Mouse (Mus musculus): ENCODE measurements around the gene Lhx9.

Lhx9 gene

DNA sequence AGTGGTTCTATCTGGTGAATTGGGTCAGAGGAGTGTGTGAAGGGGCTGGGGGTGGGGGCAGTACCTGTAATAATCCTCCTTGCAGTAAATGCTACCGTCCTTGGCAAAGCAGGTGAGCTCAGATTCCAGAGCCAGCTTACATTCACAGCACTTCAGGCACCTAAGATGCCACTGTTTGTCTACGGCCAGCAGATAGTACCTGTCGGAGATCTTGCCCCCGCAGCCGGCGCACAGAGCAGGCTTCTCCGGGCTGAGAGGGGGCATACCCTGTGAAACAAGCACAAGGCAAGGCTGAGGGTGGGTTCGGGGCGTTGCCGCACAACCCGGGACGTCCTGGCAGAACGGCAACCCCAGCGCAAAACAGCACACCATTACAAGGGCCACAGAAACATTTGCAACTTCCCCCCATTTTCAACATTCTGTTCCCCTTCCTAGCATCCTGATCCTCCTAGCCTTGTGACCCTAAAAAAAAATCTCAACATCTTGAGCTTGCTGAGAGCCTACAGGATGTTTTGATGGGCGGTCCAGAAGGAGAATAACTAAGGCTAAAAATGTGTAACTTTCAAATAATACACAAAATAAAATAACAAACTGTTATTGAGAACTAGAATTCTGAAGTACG lies 8.5 kb downstream of the Lhx9 start:
- no peak for DNase-seq

- DNase-seq, result no peak
These were observed 9.1 kb downstream of the Lhx9 start for GRCm38 (mm10) chr1:138839291-138839690.

- no peak for DNase-seq
These were observed 10.3 kb downstream of the Lhx9 start for GRCm38 (mm10) chr1:138837786-138838743.

- peak; percentile 43 for DNase-seq
These were observed 12.9 kb downstream of the Lhx9 start for GRCm38 (mm10) chr1:138835355-138835900.

- no peak for DNase-seq
These were observed 17.1 kb downstream of the Lhx9 start for GRCm38 (mm10) chr1:138831309-138831708.

DNA sequence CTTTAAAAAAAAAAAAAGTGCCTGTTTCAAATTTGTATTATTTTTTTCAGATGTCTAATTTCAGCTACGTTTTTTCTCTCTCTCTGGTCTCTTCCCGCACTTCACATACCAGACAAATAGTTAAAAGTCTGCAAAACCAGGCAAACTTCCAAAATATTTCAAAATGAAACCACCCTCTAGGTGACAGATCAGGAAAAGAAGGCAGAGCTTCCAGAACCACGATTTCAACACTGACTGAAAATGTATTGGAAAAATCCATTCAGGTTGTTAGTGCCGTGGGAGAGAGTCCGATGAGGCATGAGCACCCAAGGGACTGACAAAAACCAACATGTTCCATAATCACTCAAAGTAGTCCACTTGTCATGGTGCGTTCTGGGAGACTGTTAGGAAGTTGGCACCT lies 21.5 kb downstream of the Lhx9 start:
- DNase-seq, result no peak

DNA sequence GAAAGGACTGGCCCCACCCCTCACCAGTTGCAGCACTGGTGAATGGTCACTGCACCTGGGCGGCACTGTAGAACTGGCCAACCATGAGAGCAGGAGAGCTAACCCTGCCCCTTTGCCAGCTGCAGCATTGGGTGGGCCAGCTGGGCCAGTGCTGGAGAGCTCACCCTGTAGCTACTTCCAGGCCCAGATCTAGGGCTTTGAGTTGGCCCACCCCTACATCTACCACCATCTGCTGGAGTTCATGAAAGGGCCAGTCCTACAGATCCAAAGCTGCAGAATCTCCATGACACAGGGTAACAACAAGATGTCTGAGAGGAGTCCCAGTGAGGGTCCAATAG lies 25.4 kb downstream of the Lhx9 start:
- DNase-seq, result no peak

DNA sequence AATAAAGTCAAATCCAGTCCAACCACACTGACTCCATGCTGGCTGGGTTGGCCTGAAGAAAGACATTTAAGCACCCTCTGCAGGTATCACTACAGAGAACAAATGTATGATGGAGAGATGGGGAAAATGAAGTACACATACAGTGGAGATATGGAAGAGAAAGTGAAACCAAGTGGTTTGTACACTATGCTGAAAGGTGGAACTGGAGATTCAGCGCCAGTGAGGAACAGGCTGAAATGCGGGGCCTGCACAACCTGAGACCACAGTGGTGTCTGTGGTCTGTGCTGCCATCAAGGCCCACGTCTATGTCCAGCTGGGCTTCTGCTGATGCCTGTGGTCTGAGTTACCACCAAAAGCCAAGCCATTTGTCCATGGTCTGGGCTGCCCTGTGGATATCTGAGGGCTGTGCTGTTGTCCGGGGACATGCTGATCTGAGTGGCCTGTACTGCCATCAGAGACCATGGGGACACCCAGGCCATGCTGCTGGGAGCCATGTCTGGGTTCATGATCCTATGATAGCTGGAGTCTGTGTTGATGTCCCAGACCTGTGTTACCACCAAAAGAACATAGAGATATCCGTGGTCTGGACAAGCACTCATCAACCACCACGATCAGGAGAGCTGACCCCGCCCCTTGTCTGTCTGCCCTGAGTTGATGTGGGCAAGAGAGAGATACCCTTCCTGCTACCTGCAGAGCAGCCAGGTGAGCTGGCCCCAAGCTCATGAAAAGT lies 26.0 kb downstream of the Lhx9 start:
- DNase-seq, result no peak

DNA sequence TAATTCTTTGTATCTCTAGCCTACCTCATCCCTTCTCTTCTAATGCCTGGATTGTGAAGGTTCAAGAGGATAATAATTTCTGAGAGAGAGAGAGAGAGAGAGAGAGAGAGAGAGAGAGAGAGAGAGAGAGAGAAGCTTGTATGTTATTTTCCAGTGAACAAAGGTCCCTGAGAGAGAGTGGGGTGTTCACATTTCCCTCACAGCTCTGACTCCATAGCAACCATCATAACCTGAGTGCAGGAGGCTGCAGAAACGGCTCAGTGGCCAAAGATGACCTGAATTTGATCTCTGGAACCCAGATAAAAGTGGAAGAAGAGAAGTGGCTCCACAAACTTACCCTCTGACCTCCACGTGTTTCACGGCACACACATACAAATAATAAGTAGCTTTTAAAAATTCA lies 46.6 kb downstream of the Lhx9 start:
- no peak for DNase-seq

- DNase-seq, result no peak
These were observed 47.1 kb downstream of the Lhx9 start for GRCm38 (mm10) chr1:138801296-138801695.

- DNase-seq, result no peak
These were observed 48.6 kb downstream of the Lhx9 start for GRCm38 (mm10) chr1:138799692-138800314.

- no peak for DNase-seq
These were observed 50.3 kb downstream of the Lhx9 start for GRCm38 (mm10) chr1:138798110-138798509.

GRCm38 (mm10) chr1:138785856-138786255 lies 62.5 kb downstream of the Lhx9 start:
- DNase-seq, result no peak

- no peak for DNase-seq
These were observed 64.4 kb downstream of the Lhx9 start for GRCm38 (mm10) chr1:138784019-138784418.
